Mouse (Mus musculus) embryo, embryonic 10.5 days (tissue): ENCODE results near the gene Mucl3.

Experiments
- DNase-seq: peaks from one replicate; pipeline ENCODE4 v3.0.0-alpha.2; 2015; ENCODE audit warnings: low spot score

Mucl3 gene

GRCm38 (mm10) chr17:35635699-35636111, 7.8 kb downstream of the Mucl3 start:
- DNase-seq: peak; percentile 87

GRCm38 (mm10) chr17:35635202-35635601, 8.3 kb downstream of the Mucl3 start:
- DNase-seq: peak; percentile 15

GRCm38 (mm10) chr17:35633992-35634391, 9.5 kb downstream of the Mucl3 start:
- peak; percentile 58 for DNase-seq

GRCm38 (mm10) chr17:35626537-35626936, 17.0 kb downstream of the Mucl3 start, which contains the start of gene Gm9573:
Gene Gm9573 (minus strand): TSS chr17:35626637.
- DNase-seq: no peak

GRCm38 (mm10) chr17:35617127-35617526, 26.4 kb downstream of the Mucl3 start:
- DNase-seq: no peak

- DNase-seq: no peak
These were observed 41.6 kb downstream of the Mucl3 start for GRCm38 (mm10) chr17:35601736-35602354.

GRCm38 (mm10) chr17:35601249-35601648, 42.2 kb downstream of the Mucl3 start, which contains the start of gene Sfta2:
Gene Sfta2 (plus strand): TSS chr17:35601549.
- DNase-seq: no peak

- DNase-seq: no peak
These were observed 46.1 kb downstream of the Mucl3 start for GRCm38 (mm10) chr17:35597399-35597798.

GRCm38 (mm10) chr17:35594456-35594855, 49.0 kb downstream of the Mucl3 start:
- no peak for DNase-seq

- DNase-seq: no peak
These were observed 49.7 kb downstream of the Mucl3 start for GRCm38 (mm10) chr17:35593786-35594185.

GRCm38 (mm10) chr17:35592131-35592530, 51.4 kb downstream of the Mucl3 start:
- DNase-seq: no peak

- no peak for DNase-seq
These were observed 51.8 kb downstream of the Mucl3 start for GRCm38 (mm10) chr17:35591731-35592130.

- no peak for DNase-seq
These were observed 52.3 kb downstream of the Mucl3 start for GRCm38 (mm10) chr17:35591219-35591578.

GRCm38 (mm10) chr17:35590410-35591218, 52.9 kb downstream of the Mucl3 start:
- peak; percentile 89 for DNase-seq

GRCm38 (mm10) chr17:35588387-35588786, 55.1 kb downstream of the Mucl3 start:
- peak; percentile 5 for DNase-seq

- no peak for DNase-seq
These were observed 56.2 kb downstream of the Mucl3 start for GRCm38 (mm10) chr17:35587291-35587690.
